Mouse (Mus musculus): ENCODE results near the gene Fubp1. TPM values are rescaled to one million over a fixed set of nuclear protein-coding genes. Genes with fewer than 3 reads are reported as not detected.
A peak's percentile ranks its signal among the peaks of the same experiment; 100 is the strongest.

Fubp1 gene
- polyA plus RNA-seq, 1 experiment from 2014 or later, result 300 TPM

DNA sequence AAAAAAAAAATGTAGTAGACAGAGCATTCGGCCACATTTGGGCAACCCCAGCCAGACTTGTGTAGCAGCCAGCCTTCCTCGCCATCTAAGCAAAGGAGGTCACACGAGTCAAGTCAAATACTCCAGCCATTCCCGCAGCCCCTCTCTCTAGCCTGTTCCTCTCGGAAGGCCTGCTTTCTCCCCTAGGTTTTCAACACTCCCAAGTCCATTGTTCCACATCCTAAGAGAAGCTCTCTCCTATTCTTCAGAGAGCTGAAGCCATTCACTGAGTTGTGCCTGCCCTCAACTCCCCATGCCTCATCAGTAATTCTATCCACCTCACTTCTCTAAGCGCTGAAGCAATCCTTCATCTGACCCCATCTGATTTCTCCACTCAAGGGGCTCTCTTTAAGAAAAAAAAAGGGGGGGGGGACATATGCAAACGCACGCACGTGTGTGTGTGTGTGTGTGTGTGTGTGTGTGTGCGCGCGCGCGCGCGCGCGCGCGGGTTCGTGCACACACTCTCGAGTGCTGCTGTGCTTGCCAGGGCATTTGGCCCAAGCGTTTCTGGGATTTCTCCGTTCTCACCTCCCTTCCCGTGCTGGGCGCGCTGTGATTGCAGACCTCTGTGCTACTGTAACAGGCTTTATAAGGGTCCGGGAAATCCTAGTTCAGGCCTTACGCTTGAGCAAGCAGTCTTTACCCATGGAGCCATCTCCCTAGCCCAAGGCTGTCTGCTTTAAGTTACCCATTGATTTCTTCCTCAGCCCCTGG lies 43.3 kb upstream of the Fubp1 start:
- peaks cover 24% of the 10 kb centered on the region for H3K4me1 ChIP-seq (ENCODE audit: insufficient read depth)
- TF ChIP-seq CTCF (IDR thresholded peaks at IDR 0.05; ENCODE audit: low read depth), result no peak
- DNase-seq, result peak; percentile 66
- no peak overlapping the region for H3K27ac ChIP-seq (ENCODE audit: low read depth)
- no peak for ATAC-seq (ENCODE audit: insufficient read depth)
- peak overlapping the region; percentile 53 for H3K4me2 ChIP-seq
- WGBS, result 12% methylated on average over 29 of the region's 29 CpGs
- no peaks in the 10 kb centered on the region for H3K36me3 ChIP-seq (ENCODE audit: insufficient read depth)
- peak overlapping the region; percentile 3 for H3K4me3 ChIP-seq (ENCODE audit: low read depth, low read length)
- peaks cover 10% of the 10 kb centered on the region for H3K27me3 ChIP-seq (ENCODE audit: insufficient read depth, low read length)
- no peak overlapping the region for H3K9ac ChIP-seq
- H3K9me3 ChIP-seq (ENCODE audit: low read depth, low read length), result no peaks in the 10 kb centered on the region

DNA sequence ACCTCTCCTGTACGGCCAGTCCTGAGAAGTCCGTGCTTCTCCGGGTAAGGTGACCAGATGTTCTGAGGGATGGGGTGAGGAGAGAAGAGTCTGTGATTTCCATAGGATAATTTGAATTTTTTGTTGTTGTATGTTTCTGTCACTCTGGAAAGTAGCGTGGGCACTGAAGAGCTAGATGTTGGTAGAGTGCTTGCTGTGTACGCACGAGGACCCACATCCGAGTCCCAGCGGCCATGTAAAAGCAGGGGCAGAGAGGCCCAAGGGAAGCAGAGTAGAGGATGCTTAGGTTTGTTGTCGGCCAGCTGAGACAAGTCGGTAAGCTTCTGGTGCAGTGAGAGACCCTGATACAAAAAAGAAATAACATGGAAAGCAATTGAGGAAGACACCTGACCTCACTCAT lies 42.2 kb upstream of the Fubp1 start:
- peaks cover 30% of the 10 kb centered on the region for H3K4me1 ChIP-seq (ENCODE audit: insufficient read depth)

GRCm38 (mm10) chr3:152170407-152170806 lies 39.8 kb upstream of the Fubp1 start:
- Histone ChIP-seq H3K27ac (ENCODE audit: low read depth) (0 out of 2 replicates have a peak overlapping the region, but pooled peaks have one; percentile 2), H3K36me3 (ENCODE audit: insufficient read depth) (no peaks in the 10 kb centered on the region), H3K4me1 (ENCODE audit: insufficient read depth) (peaks cover 30% of the 10 kb centered on the region), H3K9ac (no peak overlapping the region), H3K27me3 (ENCODE audit: insufficient read depth, low read length) (peaks cover 7% of the 10 kb centered on the region), H3K9me3 (ENCODE audit: low read depth, low read length) (no peaks in the 10 kb centered on the region), H3K4me3 (ENCODE audit: low read depth, low read length) (no peak overlapping the region), H3K4me2 (no peak overlapping the region)
- no peak for TF ChIP-seq CTCF (IDR thresholded peaks at IDR 0.05; ENCODE audit: low read depth)
- ATAC-seq (ENCODE audit: insufficient read depth) (peak; percentile 55; the same call in 1 of the 2 replicates), DNase-seq (peak; percentile 79)
- WGBS, result 5% methylated on average over 1 of the region's 1 CpGs

More for the DNA sequence above, 42.2 kb upstream of the Fubp1 start:
- no peak for TF ChIP-seq CTCF (IDR thresholded peaks at IDR 0.05; ENCODE audit: low read depth)
- Histone ChIP-seq H3K36me3 (ENCODE audit: insufficient read depth) (no peaks in the 10 kb centered on the region), H3K9me3 (ENCODE audit: low read depth, low read length) (no peaks in the 10 kb centered on the region), H3K4me2 (no peak overlapping the region), H3K4me3 (ENCODE audit: low read depth, low read length) (no peak overlapping the region), H3K9ac (no peak overlapping the region), H3K27me3 (ENCODE audit: insufficient read depth, low read length) (peaks cover 10% of the 10 kb centered on the region), H3K27ac (ENCODE audit: low read depth) (no peak overlapping the region)
- WGBS, result 90% methylated on average over 10 of the region's 10 CpGs
- ATAC-seq (ENCODE audit: insufficient read depth) (no peak), DNase-seq (no peak)

- no peak for ATAC-seq (ENCODE audit: insufficient read depth)
- Histone ChIP-seq H3K4me2 (no peak overlapping the region), H3K9ac (no peak overlapping the region), H3K4me1 (ENCODE audit: insufficient read depth) (peaks cover 22% of the 10 kb centered on the region), H3K27me3 (ENCODE audit: insufficient read depth, low read length) (no peaks in the 10 kb centered on the region), H3K4me3 (ENCODE audit: low read depth, low read length) (no peak overlapping the region), H3K36me3 (ENCODE audit: insufficient read depth) (no peaks in the 10 kb centered on the region), H3K9me3 (ENCODE audit: low read depth, low read length) (no peaks in the 10 kb centered on the region), H3K27ac (ENCODE audit: low read depth) (peak overlapping the region; percentile 2; the same call in 1 of the 2 replicates)
- DNase-seq, result no peak
- TF ChIP-seq CTCF (IDR thresholded peaks at IDR 0.05; ENCODE audit: low read depth), result no peak
- 49% methylated on average over 2 of the region's 2 CpGs for WGBS
Observed at GRCm38 (mm10) chr3:152171236-152171635, 39.0 kb upstream of the Fubp1 start.

GRCm38 (mm10) chr3:152171862-152172261 lies 38.4 kb upstream of the Fubp1 start:
- WGBS, result 34% methylated on average over 7 of the region's 7 CpGs
- no peak for DNase-seq

DNA sequence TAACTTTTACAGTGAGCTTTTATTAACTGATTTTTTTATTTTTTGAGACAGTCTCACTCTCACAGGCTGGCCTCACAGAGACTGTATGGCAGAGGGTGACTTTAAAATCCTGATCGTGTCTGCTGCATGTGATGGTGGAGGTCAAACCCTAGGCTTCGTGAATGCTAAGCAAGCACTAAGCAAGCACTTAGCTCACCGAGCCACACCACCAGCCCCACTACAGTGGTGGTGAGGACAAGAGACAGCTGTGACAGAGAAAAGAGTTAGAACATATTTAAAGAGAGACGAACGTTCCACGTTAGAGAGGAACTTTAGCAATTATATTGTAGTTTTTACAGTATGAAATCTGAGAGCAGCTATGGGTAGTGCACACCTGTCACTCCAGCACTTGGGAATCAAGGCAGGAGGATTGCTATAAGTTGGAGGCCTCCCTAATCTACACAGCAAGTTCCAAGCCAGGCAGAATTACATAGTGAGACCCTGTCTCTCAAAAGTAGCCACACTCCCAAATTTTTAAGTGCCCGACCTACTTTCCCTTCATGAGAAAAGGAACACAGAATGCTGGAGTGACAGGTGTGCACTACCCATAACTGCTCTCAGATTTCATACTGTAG lies 37.8 kb upstream of the Fubp1 start:
- TF ChIP-seq CTCF (IDR thresholded peaks at IDR 0.05; ENCODE audit: low read depth), result no peak
- DNase-seq (peak; percentile 82), ATAC-seq (ENCODE audit: insufficient read depth) (peak; percentile 67)
- Histone ChIP-seq H3K4me1 (ENCODE audit: insufficient read depth) (peaks cover 15% of the 10 kb centered on the region), H3K9ac (no peak overlapping the region), H3K4me2 (no peak overlapping the region), H3K27me3 (ENCODE audit: insufficient read depth, low read length) (no peaks in the 10 kb centered on the region), H3K36me3 (ENCODE audit: insufficient read depth) (no peaks in the 10 kb centered on the region), H3K9me3 (ENCODE audit: low read depth, low read length) (no peaks in the 10 kb centered on the region), H3K27ac (ENCODE audit: low read depth) (peak overlapping the region; percentile 12; the same call in 1 of the 2 replicates), H3K4me3 (ENCODE audit: low read depth, low read length) (no peak overlapping the region)
- WGBS, result 27% methylated on average over 7 of the region's 7 CpGs

More at GRCm38 (mm10) chr3:152171862-152172261, 38.4 kb upstream of the Fubp1 start:
- H3K9ac ChIP-seq, result no peak overlapping the region
- no peak overlapping the region for H3K4me2 ChIP-seq
- H3K36me3 ChIP-seq (ENCODE audit: insufficient read depth), result no peaks in the 10 kb centered on the region
- no peaks in the 10 kb centered on the region for H3K27me3 ChIP-seq (ENCODE audit: insufficient read depth, low read length)
- no peak overlapping the region for H3K4me3 ChIP-seq (ENCODE audit: low read depth, low read length)
- H3K9me3 ChIP-seq (ENCODE audit: low read depth, low read length), result no peaks in the 10 kb centered on the region
- peak; percentile 22; the same call in 1 of the 2 replicates for ATAC-seq (ENCODE audit: insufficient read depth)
- H3K4me1 ChIP-seq (ENCODE audit: insufficient read depth), result peaks cover 21% of the 10 kb centered on the region
- H3K27ac ChIP-seq (ENCODE audit: low read depth), result peak overlapping the region; percentile 12; the same call in 1 of the 2 replicates
- TF ChIP-seq CTCF (IDR thresholded peaks at IDR 0.05; ENCODE audit: low read depth), result no peak

DNA sequence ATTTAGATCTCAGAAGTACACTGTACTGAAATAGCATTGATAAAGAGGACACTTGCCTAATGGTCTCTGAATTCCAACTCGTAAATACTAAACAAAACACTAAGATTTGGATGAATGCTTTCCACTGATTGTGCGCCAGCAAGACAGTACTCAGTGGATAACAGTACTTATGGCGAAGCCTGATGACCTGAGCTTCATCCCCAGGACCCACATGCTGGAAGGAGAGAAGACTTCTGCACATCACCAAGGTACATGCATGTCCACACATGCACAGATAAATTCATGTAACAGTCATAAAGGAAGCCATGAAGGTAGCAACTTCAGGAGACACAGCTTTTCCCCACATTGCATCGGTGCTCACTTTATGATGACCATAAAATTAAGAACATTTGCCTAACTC lies 31.4 kb upstream of the Fubp1 start:
- no peaks in the 10 kb centered on the region for H3K9me3 ChIP-seq (ENCODE audit: low read depth, low read length)
- no peak for DNase-seq
- no peak overlapping the region for H3K27ac ChIP-seq (ENCODE audit: low read depth)
- H3K4me3 ChIP-seq (ENCODE audit: low read depth, low read length), result no peak overlapping the region
- no peaks in the 10 kb centered on the region for H3K4me1 ChIP-seq (ENCODE audit: insufficient read depth)
- WGBS, result 80% methylated on average over 4 of the region's 4 CpGs
- no peak for TF ChIP-seq CTCF (IDR thresholded peaks at IDR 0.05; ENCODE audit: low read depth)
- H3K27me3 ChIP-seq (ENCODE audit: insufficient read depth, low read length), result no peaks in the 10 kb centered on the region
- H3K36me3 ChIP-seq (ENCODE audit: insufficient read depth), result peaks cover 17% of the 10 kb centered on the region
- H3K9ac ChIP-seq, result no peak overlapping the region
- ATAC-seq (ENCODE audit: insufficient read depth), result no peak
- H3K4me2 ChIP-seq, result no peak overlapping the region

Data from lung, embryonic 14.5 days (tissue).